Mouse (Mus musculus) ES-Bruce4 (cell line): ENCODE results near the gene Sp2. TPM values are rescaled to one million over a fixed set of nuclear protein-coding genes. Genes with fewer than 3 reads are reported as not detected.

ENCODE experiments used
- H3K27ac ChIP-seq: 2 replicates; pipeline ENCODE4 v1.5.1; 2012; ENCODE audit warnings: low read length, inconsistent platforms; ENCODE audit not compliant: insufficient read depth
- H3K27me3 ChIP-seq: 2 replicates; pipeline ENCODE4 v1.6.1; 2012; ENCODE audit warnings: mild to moderate bottlenecking, low read length, inconsistent platforms; ENCODE audit not compliant: control insufficient read depth, poor library complexity, insufficient read depth, severe bottlenecking
- H3K36me3 ChIP-seq: 2 replicates; pipeline ENCODE4 v1.6.1; 2012; ENCODE audit warnings: inconsistent platforms, mild to moderate bottlenecking, low read length, moderate library complexity; ENCODE audit not compliant: control insufficient read depth, poor library complexity, insufficient read depth, severe bottlenecking
- H3K4me1 ChIP-seq: one replicate; pipeline ENCODE4 v1.8.1; 2011; ENCODE audit warnings: low read length; ENCODE audit not compliant: control insufficient read depth, insufficient read depth
- H3K4me3 ChIP-seq: 2 replicates; pipeline ENCODE4 v1.5.1; 2011; ENCODE audit warnings: low read depth, mild to moderate bottlenecking, low read length
- H3K9ac ChIP-seq: 2 replicates; pipeline ENCODE4 v1.6.1; 2012; ENCODE audit warnings: low read depth, mild to moderate bottlenecking, inconsistent platforms; ENCODE audit not compliant: poor library complexity, severe bottlenecking
- H3K9me3 ChIP-seq: replicated peaks from 2 replicates; pipeline ENCODE4 v1.6.1; 2012; ENCODE audit warnings: mild to moderate bottlenecking, low read length, inconsistent platforms; ENCODE audit not compliant: control insufficient read depth, poor library complexity, insufficient read depth, severe bottlenecking
- CTCF ChIP-seq: IDR thresholded peaks from one replicate; pipeline ENCODE4 v1.8.1; 2011; ENCODE audit warnings: low read depth, low read length
- EP300 ChIP-seq: IDR thresholded peaks from 2 replicates; pipeline ENCODE4 v1.6.1; 2011; ENCODE audit warnings: low read depth, low read length; ENCODE audit not compliant: insufficient read depth
- POLR2A ChIP-seq: IDR thresholded peaks from one replicate; pipeline ENCODE4 v1.8.1; 2011; ENCODE audit warnings: low read length; ENCODE audit not compliant: insufficient read depth
- polyA plus RNA-seq: library from polyadenylated mRNA; stranded (reverse); fragments of >200 nt; gene quantifications from 2 replicates; pipeline ENCODE4 v1.2.4, GENCODE M21; 2011; ENCODE audit warnings: low read depth; ENCODE audit not compliant: missing spikeins, insufficient read depth, insufficient read length

The Sp2 gene
- polyA plus RNA-seq, 1 experiment: 29.0 TPM

- Histone ChIP-seq H3K36me3 (no peaks in the 10 kb centered on the region), H3K27ac (peak overlapping the region; percentile 96), H3K4me1 (no peaks in the 10 kb centered on the region), H3K27me3 (no peaks in the 10 kb centered on the region), H3K9ac (peak overlapping the region; percentile 57; the same call in 1 of the 2 replicates), H3K4me3 (no peak overlapping the region), H3K9me3 (no peaks in the 10 kb centered on the region)
- no peak for TF ChIP-seq POLR2A
- no peak for TF ChIP-seq CTCF
- TF ChIP-seq EP300: no peak
Measured at GRCm38 (mm10) chr11:96979329-96979728, 3.4 kb downstream of the Sp2 start.

GRCm38 (mm10) chr11:96978401-96979246, 4.1 kb downstream of the Sp2 start:
- H3K9ac ChIP-seq: peak overlapping the region; percentile 57
- no peak for TF ChIP-seq EP300
- TF ChIP-seq POLR2A: no peak
- TF ChIP-seq CTCF: no peak

GRCm38 (mm10) chr11:96977606-96978400, 5.0 kb downstream of the Sp2 start:
- Histone ChIP-seq H3K9ac (peak overlapping the region; percentile 91), H3K4me1 (no peaks in the 10 kb centered on the region), H3K36me3 (no peaks in the 10 kb centered on the region), H3K9me3 (no peaks in the 10 kb centered on the region), H3K27me3 (no peaks in the 10 kb centered on the region), H3K27ac (peak overlapping the region; percentile 22), H3K4me3 (peak overlapping the region; percentile 80)
- TF ChIP-seq POLR2A: peak; percentile 22
- no peak for TF ChIP-seq EP300
- no peak for TF ChIP-seq CTCF

More at GRCm38 (mm10) chr11:96978401-96979246, 4.1 kb downstream of the Sp2 start:
- Histone ChIP-seq H3K4me3 (peak overlapping the region; percentile 80), H3K27me3 (no peaks in the 10 kb centered on the region), H3K4me1 (no peaks in the 10 kb centered on the region), H3K27ac (peak overlapping the region; percentile 66), H3K9me3 (no peaks in the 10 kb centered on the region), H3K36me3 (no peaks in the 10 kb centered on the region)

GRCm38 (mm10) chr11:96976911-96977591, 5.7 kb downstream of the Sp2 start:
- Histone ChIP-seq H3K4me3 (peak overlapping the region; percentile 97), H3K4me1 (peaks cover 2% of the 10 kb centered on the region), H3K9me3 (no peaks in the 10 kb centered on the region), H3K36me3 (no peaks in the 10 kb centered on the region), H3K9ac (peak overlapping the region; percentile 91), H3K27me3 (no peaks in the 10 kb centered on the region), H3K27ac (peak overlapping the region; percentile 79)
- TF ChIP-seq EP300 (no peak), CTCF (no peak), POLR2A (no peak)

- Histone ChIP-seq H3K9me3 (no peaks in the 10 kb centered on the region), H3K4me1 (peaks cover 2% of the 10 kb centered on the region), H3K4me3 (no peak overlapping the region), H3K9ac (peak overlapping the region; percentile 91), H3K27ac (0 out of 2 replicates have a peak overlapping the region, but pooled peaks have one; percentile 4), H3K36me3 (no peaks in the 10 kb centered on the region), H3K27me3 (no peaks in the 10 kb centered on the region)
- TF ChIP-seq POLR2A: no peak
Measured at GRCm38 (mm10) chr11:96976379-96976687, 6.4 kb downstream of the Sp2 start.
